Mouse (Mus musculus) neural tube, embryonic 14.5 days (tissue): ENCODE data around the gene H1f0. TPM values are rescaled to one million over a fixed set of nuclear protein-coding genes. Genes with fewer than 3 reads are reported as not detected.
"Not testable (repeated sequence)": the region's sequence is repeated elsewhere in the genome, so short reads cannot be mapped to it uniquely, and the experiment has no call there.

ENCODE experiments used
- ATAC-seq: fragments of 200-750 bp; cut with Nextera tagmentation; 2 replicates; pipeline ENCODE4 v1.8.0; 2017; ENCODE audit warnings: low read depth, mild to moderate bottlenecking, moderate TSS enrichment, moderate library complexity
- H3K27ac ChIP-seq: fragments of 300-500 bp; sonication (generic); 2 replicates; pipeline ENCODE4 v1.5.1; 2014; ENCODE audit warnings: low read depth, mild to moderate bottlenecking, control low read depth, low read length, moderate library complexity, mixed read lengths
- H3K27me3 ChIP-seq: fragments of 300-500 bp; sonication (generic); 2 replicates; pipeline ENCODE4 v1.6.1; 2014; ENCODE audit warnings: low read length; ENCODE audit not compliant: control insufficient read depth, insufficient read depth
- H3K36me3 ChIP-seq: fragments of 300-500 bp; sonication (generic); 2 replicates; pipeline ENCODE4 v1.6.1; 2014; ENCODE audit warnings: low read length, mixed read lengths; ENCODE audit not compliant: control insufficient read depth, insufficient read depth
- H3K4me1 ChIP-seq: fragments of 300-500 bp; sonication (generic); 2 replicates; pipeline ENCODE4 v1.6.1; 2014; ENCODE audit warnings: low read length; ENCODE audit not compliant: control insufficient read depth, insufficient read depth
- H3K4me2 ChIP-seq: fragments of 300-500 bp; sonication (generic); 2 replicates; pipeline ENCODE4 v1.6.1; 2014; ENCODE audit warnings: mild to moderate bottlenecking, low read depth, low read length, control low read depth
- H3K4me3 ChIP-seq: fragments of 300-500 bp; sonication (generic); 2 replicates; pipeline ENCODE4 v1.5.1; 2014; ENCODE audit warnings: low read depth, low read length, control low read depth, mixed read lengths
- H3K9ac ChIP-seq: fragments of 300-500 bp; sonication (generic); replicated peaks from 2 replicates; pipeline ENCODE4 v1.6.1; 2014; ENCODE audit warnings: low read depth, mild to moderate bottlenecking, control low read depth, low read length, mixed read lengths
- H3K9me3 ChIP-seq: fragments of 300-500 bp; sonication (generic); 2 replicates; pipeline ENCODE4 v1.6.1; 2016; ENCODE audit warnings: low read length; ENCODE audit not compliant: control insufficient read depth
- WGBS: fragments of 180-500 bp; shearing (Covaris S2); extraction: QIAGEN DNeasy Blood & Tissue Kit; methylation state at CpG from one replicate; pipeline ENCODE4 v1.1.7; 2014; 5-methylcytosine and 5-hydroxymethylcytosine counted together
- polyA plus RNA-seq: library from polyadenylated mRNA; unstranded; fragments of >200 nt; fragmentation: Nextera tagmentation; extraction: Ambion mirVana; gene quantifications from 2 replicates; pipeline ENCODE4 v1.2.1, GENCODE M21; 2014

H1f0 gene
- polyA plus RNA-seq, 1 experiment from 2014 or later = 45.6 TPM

DNA sequence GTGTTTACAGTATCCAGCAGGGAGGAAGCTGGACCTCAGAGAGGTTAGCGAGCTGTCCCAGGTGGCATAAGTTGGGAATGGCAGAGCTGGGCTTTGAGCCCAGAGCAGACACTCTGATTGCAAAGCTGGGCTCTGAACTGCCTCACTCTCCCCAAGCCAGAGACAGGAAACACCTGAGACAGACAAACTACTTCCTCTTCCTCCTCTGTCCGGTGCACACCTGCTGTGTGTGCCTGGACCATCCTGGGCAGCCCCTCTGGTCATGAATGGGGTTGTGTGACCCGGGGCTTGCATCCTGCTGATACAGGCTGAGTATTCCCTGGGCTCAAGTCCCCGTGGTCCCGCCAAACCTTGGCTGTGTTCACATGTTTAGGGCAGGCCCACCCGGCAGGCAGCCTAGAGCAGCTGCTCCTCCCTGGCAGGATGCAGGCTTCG lies 27.9 kb upstream of the H1f0 start:
- no peak for ATAC-seq
- H3K36me3 ChIP-seq = peaks cover 39% of the 10 kb centered on the region
- 77% methylated on average over 7 of the region's 7 CpGs for WGBS

DNA sequence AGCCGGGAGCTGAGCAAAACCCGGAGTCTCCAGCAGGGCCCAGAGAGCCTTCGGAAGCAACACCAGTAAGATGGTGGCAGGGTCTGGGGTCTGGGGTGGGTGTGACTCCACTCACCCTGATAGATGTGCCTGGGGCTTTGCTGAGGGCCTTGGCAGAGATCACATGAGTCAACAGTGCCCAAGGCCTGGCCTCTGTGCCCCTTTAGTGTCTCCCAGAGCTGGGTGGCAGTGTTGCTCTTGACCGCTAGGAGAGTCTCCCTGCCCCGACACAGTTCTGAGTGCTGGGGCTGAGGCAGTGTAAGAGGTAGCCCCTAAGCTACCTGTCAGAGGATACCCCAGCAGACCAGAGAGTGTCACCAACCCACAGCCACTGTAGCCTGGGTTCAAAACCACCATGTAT lies 26.7 kb upstream of the H1f0 start:
- no peaks in the 10 kb centered on the region for H3K9me3 ChIP-seq
- no peak overlapping the region for H3K9ac ChIP-seq
- H3K27ac ChIP-seq = no peak overlapping the region
- WGBS = 94% methylated on average over 5 of the region's 5 CpGs
- no peak overlapping the region for H3K4me3 ChIP-seq
- H3K4me1 ChIP-seq = no peaks in the 10 kb centered on the region
- no peak for ATAC-seq
- no peaks in the 10 kb centered on the region for H3K27me3 ChIP-seq
- peaks cover 42% of the 10 kb centered on the region for H3K36me3 ChIP-seq
- H3K4me2 ChIP-seq = no peak overlapping the region

More for the DNA sequence above, 27.9 kb upstream of the H1f0 start:
- H3K27me3 ChIP-seq = no peaks in the 10 kb centered on the region
- H3K4me1 ChIP-seq = no peaks in the 10 kb centered on the region
- no peak overlapping the region for H3K9ac ChIP-seq
- no peak overlapping the region for H3K4me2 ChIP-seq
- H3K9me3 ChIP-seq = no peaks in the 10 kb centered on the region
- no peak overlapping the region for H3K27ac ChIP-seq
- H3K4me3 ChIP-seq = no peak overlapping the region

DNA sequence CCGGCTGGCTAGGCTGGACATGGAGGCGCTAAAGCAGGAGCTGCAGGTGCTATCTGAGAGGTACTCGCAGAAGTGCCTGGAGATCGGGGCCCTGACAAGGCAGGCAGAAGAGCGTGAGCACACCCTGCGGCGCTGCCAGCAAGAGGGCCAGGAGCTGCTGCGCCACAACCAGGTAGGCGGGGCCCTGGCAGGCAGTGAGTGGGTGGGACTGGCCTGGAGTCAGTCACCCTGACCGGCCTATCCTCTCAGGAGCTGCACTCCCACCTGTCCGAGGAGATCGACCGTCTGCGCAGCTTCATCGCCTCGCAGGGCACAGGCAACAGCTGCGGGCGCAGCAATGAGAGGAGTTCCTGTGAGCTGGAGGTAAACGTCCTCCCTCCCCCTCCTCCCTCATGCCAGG lies 26.2 kb upstream of the H1f0 start:
- Histone ChIP-seq H3K9ac (no peak overlapping the region), H3K4me3 (no peak overlapping the region), H3K27ac (no peak overlapping the region), H3K9me3 (no peaks in the 10 kb centered on the region), H3K4me1 (no peaks in the 10 kb centered on the region), H3K4me2 (no peak overlapping the region), H3K27me3 (no peaks in the 10 kb centered on the region), H3K36me3 (peaks cover 42% of the 10 kb centered on the region)
- 58% methylated on average over 19 of the region's 19 CpGs for WGBS
- no peak for ATAC-seq

DNA sequence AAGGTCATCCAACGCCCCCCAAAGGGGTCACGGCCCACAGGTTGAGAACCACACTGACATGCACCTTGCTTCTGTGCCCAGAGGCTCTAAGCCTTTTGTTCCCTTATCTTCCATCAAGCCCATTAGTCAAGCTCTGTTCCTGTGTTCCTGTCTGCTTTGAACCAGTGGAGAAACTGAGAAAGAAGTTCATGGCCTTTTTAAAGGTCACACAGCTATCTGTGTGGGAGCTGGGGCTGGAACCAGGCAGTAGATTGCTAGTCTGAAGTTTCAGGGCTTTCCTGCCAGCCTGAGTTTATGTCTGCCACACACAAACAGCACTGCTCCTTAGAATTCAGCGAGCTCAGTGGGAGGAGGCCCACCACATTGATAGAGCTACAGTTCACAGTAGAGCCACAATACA lies 25.2 kb upstream of the H1f0 start:
- WGBS = 89% methylated on average over 3 of the region's 3 CpGs
- ATAC-seq = no peak
- no peak overlapping the region for H3K4me3 ChIP-seq
- no peaks in the 10 kb centered on the region for H3K27me3 ChIP-seq
- no peak overlapping the region for H3K9ac ChIP-seq
- no peaks in the 10 kb centered on the region for H3K9me3 ChIP-seq
- no peak overlapping the region for H3K4me2 ChIP-seq
- H3K36me3 ChIP-seq = peaks cover 42% of the 10 kb centered on the region
- H3K27ac ChIP-seq = no peak overlapping the region
- no peaks in the 10 kb centered on the region for H3K4me1 ChIP-seq

DNA sequence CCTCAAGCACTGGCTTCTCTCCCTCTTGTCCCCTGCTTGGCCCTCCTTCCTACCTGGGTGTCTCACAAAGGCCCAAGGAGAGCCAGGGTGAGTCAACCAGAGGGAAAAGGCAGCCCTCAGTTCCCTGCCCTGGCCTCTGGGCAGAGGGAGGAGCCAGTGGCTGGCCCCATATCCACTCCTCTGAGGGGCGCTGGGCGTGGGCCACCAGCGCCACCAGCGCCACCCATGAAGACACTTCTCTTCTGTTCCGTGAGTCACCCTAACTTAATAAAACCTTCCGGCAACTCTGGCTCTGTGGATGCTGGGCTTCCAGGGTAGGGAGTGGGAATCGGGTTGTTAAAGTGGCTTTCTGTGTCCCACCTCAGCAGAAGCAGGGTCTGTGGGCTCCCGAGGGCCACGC lies 22.7 kb upstream of the H1f0 start:
- ATAC-seq = no peak

DNA sequence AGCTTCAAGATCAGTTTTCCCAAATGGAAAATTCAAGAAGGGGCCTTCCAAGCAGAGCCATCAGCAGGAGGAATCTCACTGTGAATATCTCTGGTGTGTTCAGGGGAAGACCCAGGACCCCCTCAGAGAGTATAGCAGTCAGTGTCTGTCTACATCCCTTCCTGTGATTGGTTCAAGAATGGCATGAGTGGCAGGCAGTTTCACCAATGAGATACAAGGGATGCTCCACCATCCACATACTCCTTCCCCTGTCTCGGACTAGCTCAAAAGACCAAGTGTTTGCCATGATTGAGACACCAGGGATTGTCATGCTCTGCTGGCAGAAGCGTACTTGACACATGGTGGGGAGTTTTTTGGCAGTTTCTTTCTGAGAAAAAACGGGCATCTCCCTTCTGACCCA lies 21.6 kb upstream of the H1f0 start:
- H3K9ac ChIP-seq = no peak overlapping the region
- no peak overlapping the region for H3K4me3 ChIP-seq
- H3K4me2 ChIP-seq = no peak overlapping the region
- H3K27me3 ChIP-seq = no peaks in the 10 kb centered on the region
- no peak for ATAC-seq
- H3K36me3 ChIP-seq = peaks cover 34% of the 10 kb centered on the region
- 74% methylated on average over 3 of the region's 3 CpGs for WGBS
- H3K4me1 ChIP-seq = no peaks in the 10 kb centered on the region
- H3K9me3 ChIP-seq = no peaks in the 10 kb centered on the region
- no peak overlapping the region for H3K27ac ChIP-seq

More for the DNA sequence above, 22.7 kb upstream of the H1f0 start:
- 91% methylated on average over 9 of the region's 9 CpGs for WGBS
- Histone ChIP-seq H3K27me3 (no peaks in the 10 kb centered on the region), H3K27ac (no peak overlapping the region), H3K4me2 (no peak overlapping the region), H3K9ac (no peak overlapping the region), H3K4me3 (no peak overlapping the region), H3K36me3 (peaks cover 37% of the 10 kb centered on the region), H3K4me1 (no peaks in the 10 kb centered on the region), H3K9me3 (no peaks in the 10 kb centered on the region)

DNA sequence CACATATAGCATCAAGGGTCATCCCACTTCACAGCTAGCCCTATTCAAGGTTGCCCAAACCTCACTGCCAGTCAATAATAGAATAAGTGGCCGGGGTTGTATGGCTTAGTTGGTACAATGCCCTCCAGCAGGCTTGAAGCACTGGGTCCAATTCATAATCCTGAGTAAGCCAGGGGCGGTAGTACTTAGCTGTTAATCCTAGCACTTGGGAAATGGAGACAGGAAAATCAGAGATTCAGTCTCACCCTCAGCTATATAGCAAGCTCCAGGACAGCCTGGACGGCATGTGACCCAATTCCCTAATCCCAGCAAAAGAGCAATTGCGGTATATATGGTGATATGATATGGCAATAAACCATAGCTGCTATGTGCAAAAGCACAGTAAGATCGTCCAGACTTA lies 21.2 kb upstream of the H1f0 start:
- H3K4me2 ChIP-seq = no peak overlapping the region
- H3K9ac ChIP-seq = no peak overlapping the region
- H3K9me3 ChIP-seq = no peaks in the 10 kb centered on the region
- H3K4me3 ChIP-seq = no peak overlapping the region
- H3K4me1 ChIP-seq = no peaks in the 10 kb centered on the region
- no peak overlapping the region for H3K27ac ChIP-seq
- 90% methylated on average over 5 of the region's 5 CpGs for WGBS
- no peak for ATAC-seq
- H3K27me3 ChIP-seq = no peaks in the 10 kb centered on the region
- H3K36me3 ChIP-seq = peaks cover 30% of the 10 kb centered on the region

DNA sequence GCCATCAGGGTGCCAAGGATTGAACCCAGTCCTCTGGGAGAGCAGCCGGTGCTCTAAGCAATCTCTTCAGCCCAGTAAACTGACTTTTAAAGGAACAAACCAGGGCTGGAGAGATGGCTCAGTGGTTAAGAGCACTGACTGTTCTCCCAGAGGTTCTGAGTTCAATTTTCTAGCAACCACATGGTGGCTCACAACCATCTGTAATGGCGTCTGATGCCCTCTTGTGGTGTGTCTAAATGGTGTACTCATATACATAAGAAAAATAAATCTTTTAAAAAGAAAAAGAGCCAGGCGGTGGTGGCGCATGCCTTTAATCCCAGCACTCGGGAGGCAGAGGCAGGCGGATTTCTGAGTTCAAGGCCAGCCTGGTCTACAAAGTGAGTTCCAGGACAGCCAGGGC lies 20.4 kb upstream of the H1f0 start:
- H3K4me2 ChIP-seq, H3K27me3 ChIP-seq, H3K4me3 ChIP-seq, ATAC-seq, H3K9ac ChIP-seq, H3K27ac ChIP-seq, H3K4me1 ChIP-seq, H3K9me3 ChIP-seq: not testable (repeated sequence)
- 88% methylated on average over 6 of the region's 6 CpGs for WGBS
- peaks cover 23% of the 10 kb centered on the region; the same call in 1 of the 2 replicates for H3K36me3 ChIP-seq

DNA sequence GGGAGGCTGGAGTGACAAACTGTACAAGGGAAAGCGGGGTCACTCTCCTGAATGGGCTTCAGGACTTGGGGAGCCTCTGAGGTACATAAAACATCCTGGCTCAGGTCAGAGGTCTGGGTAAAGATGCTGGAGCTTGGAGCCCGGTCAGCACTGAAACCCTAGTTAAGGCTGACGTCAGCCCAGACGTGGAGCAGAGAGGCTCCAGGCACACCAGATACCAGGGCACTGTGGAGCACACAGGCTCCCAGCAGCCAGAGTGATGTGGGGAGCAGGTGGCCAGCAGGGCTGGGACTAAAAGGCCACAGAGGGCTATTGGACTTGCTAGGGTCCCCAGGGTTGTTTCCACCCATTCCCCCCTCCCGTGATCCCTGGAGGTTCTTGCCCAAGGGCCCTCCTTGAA lies 18.5 kb upstream of the H1f0 start:
- Histone ChIP-seq H3K9me3 (no peaks in the 10 kb centered on the region), H3K4me1 (no peaks in the 10 kb centered on the region), H3K36me3 (peaks cover 9% of the 10 kb centered on the region; the same call in 1 of the 2 replicates), H3K27ac (no peak overlapping the region), H3K9ac (no peak overlapping the region), H3K4me2 (no peak overlapping the region), H3K4me3 (no peak overlapping the region), H3K27me3 (no peaks in the 10 kb centered on the region)
- 59% methylated on average over 5 of the region's 5 CpGs for WGBS
- no peak for ATAC-seq

DNA sequence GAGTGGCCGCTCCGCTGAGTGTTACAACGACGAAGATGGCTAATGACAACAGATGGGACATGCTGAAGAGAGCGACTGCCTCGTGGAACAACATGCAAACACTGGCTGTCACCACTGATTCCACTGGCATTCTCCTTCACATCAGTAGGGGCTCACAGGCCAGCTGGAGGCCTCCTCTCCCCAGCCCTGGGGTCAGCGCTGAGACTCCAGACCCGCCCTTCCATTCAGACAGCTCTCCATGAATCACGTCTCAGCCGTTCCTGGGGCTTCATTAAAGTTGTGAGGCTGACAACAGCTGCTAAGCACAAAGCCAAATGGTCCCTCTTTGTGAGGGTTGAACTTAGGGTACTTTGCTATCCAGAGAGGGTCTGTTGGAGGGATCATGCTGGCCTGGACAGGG lies 16.7 kb upstream of the H1f0 start:
- no peak for ATAC-seq
- no peak overlapping the region for H3K27ac ChIP-seq
- no peak overlapping the region for H3K4me3 ChIP-seq
- no peaks in the 10 kb centered on the region for H3K4me1 ChIP-seq
- 19% methylated on average over 10 of the region's 10 CpGs for WGBS
- H3K9me3 ChIP-seq = no peaks in the 10 kb centered on the region
- no peaks in the 10 kb centered on the region for H3K36me3 ChIP-seq
- H3K27me3 ChIP-seq = no peaks in the 10 kb centered on the region
- H3K4me2 ChIP-seq = no peak overlapping the region
- H3K9ac ChIP-seq = no peak overlapping the region
